Comparison of ENCODE assay signal across 17 mouse cellular contexts in the genomic region with DNA sequence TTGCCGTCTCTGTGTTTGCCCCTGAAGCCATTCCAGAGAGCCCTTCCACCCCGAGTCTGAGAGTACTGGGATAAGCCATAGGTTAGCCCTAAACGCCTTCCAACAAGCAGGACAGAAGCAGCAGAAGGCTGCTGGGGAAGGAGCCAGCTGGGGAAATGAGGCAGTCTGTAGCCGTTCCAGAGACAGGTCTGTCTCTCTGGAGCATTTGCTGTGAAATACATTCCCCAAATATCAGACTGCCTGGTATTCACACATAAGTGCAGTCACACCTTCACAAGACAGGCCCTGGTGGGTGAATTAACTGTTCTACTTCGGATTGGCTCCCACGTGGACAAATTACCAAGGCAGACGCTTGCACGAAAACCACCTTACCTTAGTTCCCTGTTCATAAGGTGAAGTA.
"Had no signal": no experiment of that assay in that cellular context is flagged by ENCODE, and none has a peak within 500 bp of the region (broad histone marks: within the 10 kb centered on the region; RNA-seq: fewer than 3 reads in every experiment).

No protein-coding gene starts in this region.

- H3K4me3 ChIP-seq: limb, embryonic 12.5 days; liver, embryonic 13.5 days; lung, embryonic 15.5 days; megakaryocyte, embryonic 14.5 days; midbrain, embryonic 15.5 days; neural tube, embryonic 12.5 days had no signal

- H3K4me2 ChIP-seq: limb, embryonic 12.5 days; liver, embryonic 13.5 days; lung, embryonic 15.5 days; midbrain, embryonic 11.5 days; midbrain, embryonic 15.5 days; neural tube, embryonic 12.5 days had no signal

- DNase-seq: kidney, adult 8-10 months; kidney, postnatal 25 days; liver; liver, embryonic 13.5 days; liver, postnatal 0 days; lung, postnatal 14 days; right cerebral cortex, postnatal 25 days; thymus, adult 18-20 months; thymus, postnatal 14 days had no signal

- H3K9ac ChIP-seq: limb, embryonic 12.5 days; liver, embryonic 13.5 days; liver, postnatal 0 days; lung, embryonic 15.5 days; midbrain, embryonic 15.5 days; neural tube, embryonic 12.5 days had no signal

- ATAC-seq: liver, postnatal 0 days; midbrain, embryonic 15.5 days had no signal

- H3K36me3 ChIP-seq: limb, embryonic 12.5 days; liver, embryonic 13.5 days; lung, embryonic 15.5 days; midbrain, embryonic 15.5 days; neural tube, embryonic 12.5 days had no signal

- H3K27me3 ChIP-seq: limb, embryonic 12.5 days; liver, embryonic 13.5 days; lung, embryonic 15.5 days; megakaryocyte, embryonic 14.5 days; midbrain, embryonic 15.5 days; neural tube, embryonic 12.5 days had no signal

- H3K4me1 ChIP-seq: limb, embryonic 12.5 days; liver, embryonic 13.5 days; lung, embryonic 15.5 days; megakaryocyte, embryonic 14.5 days; midbrain, embryonic 15.5 days; neural tube, embryonic 12.5 days had no signal

- H3K27ac ChIP-seq: limb, embryonic 12.5 days; liver, embryonic 13.5 days; lung, embryonic 15.5 days; macrophage; midbrain, embryonic 15.5 days; neural tube, embryonic 12.5 days; stomach, postnatal 0 days had no signal

- H3K9me3 ChIP-seq: limb, embryonic 12.5 days; lung, embryonic 15.5 days; midbrain, embryonic 15.5 days; neural tube, embryonic 12.5 days had no signal
